Mouse (Mus musculus) limb, embryonic 12.5 days (tissue): ENCODE data around the gene Snd1. TPM values are rescaled to one million over a fixed set of nuclear protein-coding genes. Genes with fewer than 3 reads are reported as not detected.

Source experiments
- ATAC-seq: fragments of 200-750 bp; cut with Nextera tagmentation; 2 replicates; pipeline ENCODE4 v1.8.0; 2017; ENCODE audit warnings: low read depth, moderate TSS enrichment; ENCODE audit not compliant: insufficient number of reproducible peaks, insufficient read depth, low FRiP score, low TSS enrichment
- H3K27ac ChIP-seq: fragments of 300-500 bp; sonication (generic); 2 replicates; pipeline ENCODE4 v1.5.1; 2016; ENCODE audit warnings: mild to moderate bottlenecking, moderate library complexity
- H3K27me3 ChIP-seq: fragments of 300-500 bp; sonication (generic); 2 replicates; pipeline ENCODE4 v1.6.1; 2016; ENCODE audit warnings: mild to moderate bottlenecking, moderate library complexity
- H3K36me3 ChIP-seq: fragments of 300-500 bp; sonication (generic); 2 replicates; pipeline ENCODE4 v1.6.1; 2016; ENCODE audit warnings: mild to moderate bottlenecking, moderate library complexity
- H3K4me1 ChIP-seq: fragments of 300-500 bp; sonication (generic); replicated peaks from 2 replicates; pipeline ENCODE4 v1.6.1; 2016
- H3K4me2 ChIP-seq: fragments of 300-500 bp; sonication (generic); 2 replicates; pipeline ENCODE4 v1.6.1; 2016; ENCODE audit warnings: mild to moderate bottlenecking, moderate library complexity
- H3K4me3 ChIP-seq: fragments of 300-500 bp; sonication (generic); replicated peaks from 2 replicates; pipeline ENCODE4 v1.5.1; 2016; ENCODE audit warnings: mild to moderate bottlenecking
- H3K9ac ChIP-seq: fragments of 300-500 bp; sonication (generic); replicated peaks from 2 replicates; pipeline ENCODE4 v1.6.1; 2016; ENCODE audit warnings: mild to moderate bottlenecking, moderate library complexity
- H3K9me3 ChIP-seq: fragments of 300-500 bp; sonication (generic); 2 replicates; pipeline ENCODE4 v1.6.1; 2016; ENCODE audit warnings: mild to moderate bottlenecking, moderate library complexity
- WGBS: fragments of 180-500 bp; shearing (Covaris S2); methylation state at CpG from one replicate; pipeline ENCODE4 v1.1.7; 2016; 5-methylcytosine and 5-hydroxymethylcytosine counted together
- polyA plus RNA-seq: library from polyadenylated mRNA; unstranded; fragments of >200 nt; fragmentation: Nextera tagmentation; extraction: Ambion mirVana; gene quantifications from 2 replicates; pipeline ENCODE4 v1.2.1, GENCODE M21; 2016

The Snd1 gene
- polyA plus RNA-seq, 1 experiment from 2014 or later: 136 TPM

DNA sequence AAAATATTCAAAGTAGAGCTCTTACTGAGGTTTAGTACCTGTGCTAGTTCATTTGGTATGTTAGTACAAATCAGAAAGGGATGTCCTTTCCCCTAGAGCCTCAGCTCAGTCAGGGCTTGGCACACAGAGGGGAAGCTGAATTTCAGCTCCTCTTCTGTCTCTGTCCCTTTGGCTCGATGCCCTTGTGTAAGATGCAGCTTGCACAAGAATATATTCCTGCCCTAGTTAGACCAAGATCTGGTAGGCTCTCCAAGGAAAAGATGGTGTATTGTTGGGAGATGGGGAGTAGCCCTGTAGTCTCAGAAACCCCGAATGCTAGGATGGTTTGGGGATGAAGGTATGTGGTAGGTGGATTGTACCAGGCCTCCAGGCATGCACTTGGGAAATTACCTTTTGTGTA, 74.4 kb downstream of the Snd1 start:
- Histone ChIP-seq H3K27ac (no peak overlapping the region), H3K9ac (no peak overlapping the region)

GRCm38 (mm10) chr6:28550255-28551004, 75.5 kb downstream of the Snd1 start:
- Histone ChIP-seq H3K9ac (no peak overlapping the region), H3K36me3 (peaks cover 57% of the 10 kb centered on the region), H3K4me2 (no peak overlapping the region), H3K4me1 (peaks cover 48% of the 10 kb centered on the region), H3K27ac (no peak overlapping the region), H3K9me3 (no peaks in the 10 kb centered on the region), H3K4me3 (no peak overlapping the region), H3K27me3 (no peaks in the 10 kb centered on the region)
- 72% methylated on average over 7 of the region's 7 CpGs for WGBS
- ATAC-seq: no peak

More for the DNA sequence above, 74.4 kb downstream of the Snd1 start:
- H3K27me3 ChIP-seq: no peaks in the 10 kb centered on the region
- peaks cover 42% of the 10 kb centered on the region for H3K4me1 ChIP-seq
- H3K36me3 ChIP-seq: peaks cover 57% of the 10 kb centered on the region
- no peak for ATAC-seq
- H3K9me3 ChIP-seq: no peaks in the 10 kb centered on the region
- no peak overlapping the region for H3K4me3 ChIP-seq
- no peak overlapping the region for H3K4me2 ChIP-seq
- 98% methylated on average over 2 of the region's 2 CpGs for WGBS

DNA sequence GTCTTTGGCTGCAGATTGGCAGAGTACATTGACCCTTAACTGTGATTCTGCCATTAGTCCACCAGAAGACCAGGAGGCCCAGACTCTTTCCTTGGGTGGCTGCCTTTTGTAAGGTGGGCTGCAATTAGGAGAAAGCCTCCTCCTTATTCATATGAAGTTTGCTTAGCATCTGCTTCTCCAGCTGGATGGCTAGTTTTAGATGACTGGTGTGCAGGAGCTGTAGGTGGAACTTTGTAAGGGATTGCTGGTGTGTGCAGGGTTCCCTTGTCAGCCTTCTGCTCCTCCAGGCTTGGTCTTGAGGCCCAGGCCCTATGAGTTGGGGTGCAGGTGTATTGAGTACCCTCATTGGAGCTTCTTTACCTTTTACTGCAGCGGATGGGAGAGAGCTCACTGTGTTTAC, 79.5 kb downstream of the Snd1 start:
- Histone ChIP-seq H3K27me3 (no peaks in the 10 kb centered on the region), H3K4me2 (no peak overlapping the region), H3K36me3 (peaks cover 28% of the 10 kb centered on the region), H3K4me3 (no peak overlapping the region), H3K27ac (no peak overlapping the region), H3K9me3 (no peaks in the 10 kb centered on the region), H3K4me1 (peaks cover 61% of the 10 kb centered on the region), H3K9ac (no peak overlapping the region)
- no peak for ATAC-seq
- WGBS: 97% methylated on average over 1 of the region's 1 CpGs

GRCm38 (mm10) chr6:28555002-28555401, 80.1 kb downstream of the Snd1 start:
- Histone ChIP-seq H3K36me3 (peaks cover 25% of the 10 kb centered on the region; the same call in 1 of the 2 replicates), H3K4me2 (no peak overlapping the region), H3K9ac (no peak overlapping the region), H3K9me3 (no peaks in the 10 kb centered on the region), H3K4me1 (peaks cover 60% of the 10 kb centered on the region), H3K27ac (no peak overlapping the region), H3K4me3 (no peak overlapping the region), H3K27me3 (no peaks in the 10 kb centered on the region)
- 74% methylated on average over 6 of the region's 6 CpGs for WGBS
- no peak for ATAC-seq

- Histone ChIP-seq H3K9ac (no peak overlapping the region), H3K4me2 (no peak overlapping the region), H3K27ac (no peak overlapping the region), H3K27me3 (no peaks in the 10 kb centered on the region), H3K36me3 (peaks cover 27% of the 10 kb centered on the region; the same call in 1 of the 2 replicates), H3K4me3 (no peak overlapping the region), H3K9me3 (no peaks in the 10 kb centered on the region), H3K4me1 (peaks cover 56% of the 10 kb centered on the region)
- no peak for ATAC-seq
- 78% methylated on average over 7 of the region's 7 CpGs for WGBS
Observed at GRCm38 (mm10) chr6:28555428-28555827, 80.5 kb downstream of the Snd1 start.

GRCm38 (mm10) chr6:28557728-28558127, 82.8 kb downstream of the Snd1 start:
- Histone ChIP-seq H3K9ac (no peak overlapping the region), H3K9me3 (no peaks in the 10 kb centered on the region), H3K4me2 (no peak overlapping the region), H3K27me3 (no peaks in the 10 kb centered on the region), H3K4me3 (no peak overlapping the region), H3K4me1 (peaks cover 48% of the 10 kb centered on the region), H3K36me3 (peaks cover 22% of the 10 kb centered on the region; the same call in 1 of the 2 replicates), H3K27ac (no peak overlapping the region)
- 69% methylated on average over 6 of the region's 6 CpGs for WGBS
- ATAC-seq: no peak

DNA sequence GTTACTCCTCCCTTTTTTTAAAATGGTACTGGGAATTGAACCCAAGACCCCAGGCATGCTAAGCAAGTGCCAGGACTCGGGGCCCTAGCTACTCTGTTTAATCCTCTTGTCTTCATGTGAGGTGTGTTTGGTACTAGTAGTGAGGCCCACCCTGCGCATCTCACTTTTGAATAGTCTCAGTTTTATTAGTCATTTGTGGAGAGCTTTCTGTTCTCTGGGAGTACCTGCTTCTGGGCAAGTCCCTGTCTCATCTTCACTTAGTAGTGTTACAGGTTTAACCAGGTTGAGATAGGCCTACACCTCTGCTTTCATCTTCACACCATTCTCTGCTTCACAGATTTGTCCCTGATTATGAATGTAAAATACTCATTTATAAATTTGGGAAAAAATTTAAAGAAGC, 84.5 kb downstream of the Snd1 start:
- Histone ChIP-seq H3K4me3 (no peak overlapping the region), H3K36me3 (peaks cover 21% of the 10 kb centered on the region; the same call in 1 of the 2 replicates)
- 89% methylated on average over 2 of the region's 2 CpGs for WGBS

DNA sequence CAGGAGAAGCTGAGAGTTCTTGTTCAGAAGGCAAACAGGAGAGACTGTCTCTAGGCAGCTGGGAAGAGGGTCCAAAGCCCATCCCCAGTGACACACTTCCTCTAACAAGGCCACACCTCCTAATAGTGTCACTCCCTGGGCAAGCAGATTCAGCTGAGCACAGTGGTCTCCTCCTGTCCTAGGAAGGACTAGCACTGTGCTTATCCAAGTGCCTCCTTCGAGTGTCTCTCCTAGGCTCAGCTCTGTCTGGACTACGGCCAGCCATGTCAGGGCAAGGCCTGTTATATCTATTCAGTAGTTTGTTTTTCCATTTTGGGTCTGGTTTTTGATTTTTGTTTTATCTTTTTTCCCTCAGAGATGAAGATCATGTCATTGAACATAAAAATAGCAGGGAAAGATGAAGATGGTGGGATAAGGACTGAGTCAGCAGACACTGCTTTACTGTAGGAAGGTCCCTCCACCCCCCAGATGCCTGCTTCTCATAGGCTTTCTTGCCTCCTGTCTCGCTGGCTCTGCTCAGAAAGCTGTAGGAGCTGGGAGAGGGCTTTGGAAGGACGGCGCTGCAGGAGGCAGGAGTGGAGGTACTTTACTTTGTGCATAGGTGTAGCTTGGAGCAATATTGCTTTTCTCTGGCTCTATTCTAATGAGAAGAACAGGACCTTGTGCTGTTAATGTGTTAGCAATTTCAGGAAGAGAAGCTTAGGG, 86.5 kb downstream of the Snd1 start:
- WGBS: 83% methylated on average over 5 of the region's 5 CpGs
- Histone ChIP-seq H3K9me3 (no peaks in the 10 kb centered on the region), H3K27ac (peak overlapping the region; percentile 36; the same call in 1 of the 2 replicates), H3K4me2 (no peak overlapping the region), H3K4me3 (no peak overlapping the region), H3K27me3 (no peaks in the 10 kb centered on the region), H3K4me1 (peaks cover 26% of the 10 kb centered on the region), H3K36me3 (peaks cover 17% of the 10 kb centered on the region), H3K9ac (no peak overlapping the region)
- ATAC-seq: no peak

More for the DNA sequence above, 84.5 kb downstream of the Snd1 start:
- no peak overlapping the region for H3K4me2 ChIP-seq
- no peak overlapping the region for H3K27ac ChIP-seq
- no peak for ATAC-seq
- no peaks in the 10 kb centered on the region for H3K9me3 ChIP-seq
- H3K4me1 ChIP-seq: peaks cover 34% of the 10 kb centered on the region
- H3K9ac ChIP-seq: no peak overlapping the region
- no peaks in the 10 kb centered on the region for H3K27me3 ChIP-seq

DNA sequence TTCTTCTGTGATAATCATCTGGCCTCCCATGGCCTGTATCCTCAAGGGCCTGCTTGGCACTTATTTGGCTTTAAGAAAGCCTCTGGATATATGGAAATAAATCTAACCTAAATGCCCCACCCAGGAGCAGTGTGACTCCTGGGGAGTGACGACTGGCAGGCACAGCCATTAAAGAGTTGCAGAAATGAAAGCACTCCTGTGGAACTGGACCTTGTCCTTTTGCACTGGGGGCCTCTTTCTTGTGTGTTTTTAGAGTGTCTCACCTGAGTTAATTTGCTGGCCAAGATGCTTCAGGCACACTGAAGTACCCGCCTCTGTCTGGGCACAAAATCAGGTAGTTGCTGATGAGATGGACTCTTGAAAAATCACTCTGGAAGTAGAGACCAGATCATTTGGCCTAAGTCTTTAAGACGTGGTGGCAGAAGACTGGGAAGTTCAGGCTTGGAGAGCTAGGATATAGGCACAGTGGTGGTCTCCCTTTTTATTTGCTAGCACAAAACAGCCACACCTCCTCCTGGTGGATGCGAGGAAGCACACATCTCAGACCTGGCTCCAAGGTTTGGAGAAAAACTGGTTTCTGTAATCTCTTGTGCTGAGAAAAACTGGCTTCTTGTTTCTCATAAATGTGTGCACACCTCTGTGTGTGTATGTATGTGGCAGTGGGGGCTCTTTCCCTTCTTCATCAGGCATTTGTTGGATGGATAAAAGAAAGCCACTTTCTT, 87.5 kb downstream of the Snd1 start:
- no peaks in the 10 kb centered on the region for H3K27me3 ChIP-seq
- H3K4me1 ChIP-seq: peaks cover 21% of the 10 kb centered on the region
- no peak overlapping the region for H3K9ac ChIP-seq
- H3K4me2 ChIP-seq: no peak overlapping the region
- H3K9me3 ChIP-seq: no peaks in the 10 kb centered on the region
- 0 out of 2 replicates have a peak overlapping the region, but pooled peaks have one; percentile 25 for H3K27ac ChIP-seq
- peaks cover 17% of the 10 kb centered on the region for H3K36me3 ChIP-seq
- no peak overlapping the region for H3K4me3 ChIP-seq
- no peak for ATAC-seq
- 63% methylated on average over 4 of the region's 4 CpGs for WGBS

GRCm38 (mm10) chr6:28567978-28568377, 93.0 kb downstream of the Snd1 start:
- no peak for ATAC-seq
- 80% methylated on average over 6 of the region's 6 CpGs for WGBS
- Histone ChIP-seq H3K4me2 (no peak overlapping the region), H3K4me1 (peaks cover 14% of the 10 kb centered on the region), H3K27me3 (no peaks in the 10 kb centered on the region), H3K9ac (no peak overlapping the region), H3K9me3 (no peaks in the 10 kb centered on the region), H3K27ac (no peak overlapping the region), H3K4me3 (no peak overlapping the region), H3K36me3 (peaks cover 10% of the 10 kb centered on the region)

DNA sequence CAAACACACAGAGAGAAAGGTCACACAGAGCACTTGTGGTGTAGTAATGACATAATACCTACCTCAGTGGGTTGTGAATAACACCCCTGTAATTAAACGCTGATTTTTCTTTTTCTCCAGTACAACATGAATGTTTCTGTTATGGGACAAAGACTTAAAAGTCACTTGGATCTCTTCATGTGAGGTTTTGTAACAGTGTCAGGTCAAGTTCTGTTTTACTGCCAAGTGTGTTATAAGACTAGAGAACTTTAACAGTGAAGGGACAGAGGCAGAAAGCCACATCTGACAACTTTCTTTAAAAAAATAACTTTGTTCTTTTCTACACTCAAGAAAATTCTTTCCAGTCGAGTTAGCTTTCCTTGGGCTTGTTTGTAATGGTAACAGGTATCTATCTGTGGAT, 97.0 kb downstream of the Snd1 start:
- ATAC-seq: no peak
- Histone ChIP-seq H3K27me3 (no peaks in the 10 kb centered on the region), H3K4me1 (peaks cover 30% of the 10 kb centered on the region), H3K4me2 (no peak overlapping the region), H3K9ac (no peak overlapping the region), H3K4me3 (no peak overlapping the region), H3K36me3 (no peaks in the 10 kb centered on the region), H3K27ac (no peak overlapping the region), H3K9me3 (no peaks in the 10 kb centered on the region)
- WGBS: 72% methylated on average over 2 of the region's 2 CpGs
